Comparison of ENCODE assay signal across 8 mouse cellular contexts in genomic region chr7:49261941-49262511, GRCm38 (mm10).
DNase-seq lines count a peak whose midpoint lies in the region; ATAC-seq and TF ChIP-seq lines count a peak whose summit lies in the region.
"Had no signal": no experiment of that assay in that cellular context is flagged by ENCODE, and none has a peak within 500 bp of the region (broad histone marks: within the 10 kb centered on the region; RNA-seq: fewer than 3 reads in every experiment).

No protein-coding gene starts in this region.

- H3K4me2 ChIP-seq in myocyte (ENCODE audit: low read depth), result no peak overlapping the region
- H3K4me2 ChIP-seq: lung, embryonic 14.5 days had no signal

- H3ac ChIP-seq in myocyte (ENCODE audit: control insufficient read depth, insufficient read length), result no peak overlapping the region

- H3K36me3 ChIP-seq in myocyte (ENCODE audit: control insufficient read depth, insufficient read depth), result no peaks in the 10 kb centered on the region

- no peak overlapping the region for H3K4me3 ChIP-seq in myocyte

- no peaks in the 10 kb centered on the region for H3K79me2 ChIP-seq in myocyte (ENCODE audit: control insufficient read depth, insufficient read depth)

- H3K27me3 ChIP-seq in myocyte (ENCODE audit: control insufficient read depth, insufficient read depth, insufficient read length), result no peaks in the 10 kb centered on the region

- peak; percentile 35 to 59 for DNase-seq in layer of hippocampus, postnatal 36 days
- DNase-seq in layer of hippocampus, postnatal 14 days (ENCODE audit: low spot score in 2 of 2), result no peak
- DNase-seq in cerebellum, adult 9-11 months, result peak; percentile 79
- peak; percentile 63 to 78 for DNase-seq in gastrocnemius, adult 8-10 months (ENCODE audit: low spot score in 2 of 2)
- no peak for DNase-seq in testis, postnatal 10 days (ENCODE audit: low spot score)
- DNase-seq: lung, embryonic 14.5 days had no signal

- ATAC-seq in megakaryocyte, adult 5-6 weeks (ENCODE audit: poor library complexity, severe bottlenecking), result no peak

- TF ChIP-seq POLR2A in myocyte (IDR thresholded peaks at IDR 0.05; ENCODE audit: insufficient read length, low read depth), result no peak

TF ChIP-seq in myocyte, 11 proteins besides CTCF, POLR2A, EP300 and RAD21:
- peak in 2 of 3 experiments; percentile 32 to 89 for TF ChIP-seq MYOG (IDR thresholded peaks at IDR 0.05; ENCODE audit: control insufficient read depth in 1 of 3, insufficient read depth in 1 of 3, insufficient read length in 2 of 3, low read depth in 2 of 3)
- TF ChIP-seq REST (IDR thresholded peaks at IDR 0.05; ENCODE audit: insufficient read depth, insufficient read length), result no peak
- no peak for TF ChIP-seq TCF3 (IDR thresholded peaks at IDR 0.05; ENCODE audit: insufficient read length, low read depth)
- peak in 2 of 3 experiments; percentile 80 to 95 for TF ChIP-seq MYOD1 (IDR thresholded peaks at IDR 0.05; ENCODE audit: control insufficient read depth in 1 of 3, insufficient read length in 2 of 3, low read depth in 2 of 3)

Comparison
In these comparisons a context has a peak if more than half of its experiments do, and no peak if none do; other contexts are left out.
1. DNase-seq: peak in layer of hippocampus, postnatal 36 days (2 of 2), cerebellum, adult 9-11 months (single experiment) and gastrocnemius, adult 8-10 months (2 of 2); none in layer of hippocampus, postnatal 14 days (0 of 2) and testis, postnatal 10 days (single experiment).